Mouse (Mus musculus) forebrain, postnatal 0 days (tissue): ENCODE results near the gene Myl7. TPM values are rescaled to one million over a fixed set of nuclear protein-coding genes. Genes with fewer than 3 reads are reported as not detected.
A peak's percentile ranks its signal among the peaks of the same experiment; 100 is the strongest.

Experiments
- ATAC-seq: fragments of 200-750 bp; cut with Nextera tagmentation; 2 replicates; pipeline ENCODE4 v1.8.0; 2017; ENCODE audit warnings: mild to moderate bottlenecking, moderate library complexity
- DNase-seq: peaks from one replicate; pipeline ENCODE4 v3.0.0-alpha.2; 2015
- H3K27ac ChIP-seq: fragments of 300-500 bp; sonication (generic); 2 replicates; pipeline ENCODE4 v1.5.1; 2014; ENCODE audit warnings: low read depth, mild to moderate bottlenecking, antibody characterized with exemption, low read length, moderate library complexity, mixed read lengths
- H3K27me3 ChIP-seq: fragments of 300-500 bp; sonication (generic); 2 replicates; pipeline ENCODE4 v1.6.1; 2014; ENCODE audit warnings: mild to moderate bottlenecking, low read length, mixed read lengths; ENCODE audit not compliant: insufficient read depth
- H3K36me3 ChIP-seq: fragments of 300-500 bp; sonication (generic); 2 replicates; pipeline ENCODE4 v1.6.1; 2014; ENCODE audit warnings: mild to moderate bottlenecking, moderate library complexity; ENCODE audit not compliant: insufficient read depth
- H3K4me1 ChIP-seq: fragments of 300-500 bp; sonication (generic); 2 replicates; pipeline ENCODE4 v1.6.1; 2014; ENCODE audit warnings: antibody characterized with exemption; ENCODE audit not compliant: insufficient read depth
- H3K4me2 ChIP-seq: fragments of 300-500 bp; sonication (generic); 2 replicates; pipeline ENCODE4 v1.6.1; 2014; ENCODE audit warnings: low read depth, mild to moderate bottlenecking, moderate library complexity
- H3K4me3 ChIP-seq: fragments of 300-500 bp; sonication (generic); 2 replicates; pipeline ENCODE4 v1.5.1; 2014; ENCODE audit warnings: low read depth, low read length, mixed read lengths
- H3K9ac ChIP-seq: fragments of 300-500 bp; sonication (generic); 2 replicates; pipeline ENCODE4 v1.6.1; 2014; ENCODE audit warnings: mild to moderate bottlenecking
- H3K9me3 ChIP-seq: fragments of 300-500 bp; sonication (generic); 2 replicates; pipeline ENCODE4 v1.6.1; 2016; ENCODE audit warnings: low read length
- CTCF ChIP-seq: sonication (generic); IDR thresholded peaks from 2 replicates; pipeline ENCODE4 v1.5.1; 2016; ENCODE audit warnings: antibody characterized with exemption, control low read depth, low read depth
- WGBS: fragments of 180-500 bp; shearing (Covaris S2); extraction: QIAGEN DNeasy Blood & Tissue Kit; methylation state at CpG from one replicate; pipeline ENCODE4 v1.1.7; 2014; 5-methylcytosine and 5-hydroxymethylcytosine counted together
- polyA plus RNA-seq: library from polyadenylated mRNA; unstranded; fragments of >200 nt; fragmentation: Nextera tagmentation; extraction: Ambion mirVana; gene quantifications from 2 replicates; pipeline ENCODE4 v1.2.1, GENCODE M21; 2015
- total RNA-seq: library from RNA; depleted of rRNA; stranded (reverse); fragments of >200 nt; gene quantifications from 2 replicates; pipeline ENCODE4 v1.2.3, GENCODE M21; 2014

Myl7 gene
- total and polyA plus RNA-seq, 2 experiments from 2014 or later, result not detected

GRCm38 (mm10) chr11:5869331-5869730 lies 29.3 kb downstream of the Myl7 start:
- Histone ChIP-seq H3K4me3 (no peak overlapping the region), H3K27me3 (no peaks in the 10 kb centered on the region; the same call in 1 of the 2 replicates), H3K9ac (no peak overlapping the region), H3K9me3 (no peaks in the 10 kb centered on the region), H3K4me1 (no peaks in the 10 kb centered on the region), H3K27ac (no peak overlapping the region), H3K36me3 (peaks cover 47% of the 10 kb centered on the region), H3K4me2 (no peak overlapping the region)
- no peak for TF ChIP-seq CTCF
- no peak for DNase-seq
- WGBS, result 94% methylated on average over 16 of the region's 16 CpGs
- no peak for ATAC-seq

- Histone ChIP-seq H3K27ac (no peak overlapping the region), H3K4me3 (no peak overlapping the region), H3K4me1 (no peaks in the 10 kb centered on the region), H3K9me3 (no peaks in the 10 kb centered on the region), H3K27me3 (no peaks in the 10 kb centered on the region; the same call in 1 of the 2 replicates), H3K36me3 (peaks cover 38% of the 10 kb centered on the region), H3K9ac (no peak overlapping the region), H3K4me2 (no peak overlapping the region)
- no peak for TF ChIP-seq CTCF
- ATAC-seq (no peak), DNase-seq (no peak)
- WGBS, result 93% methylated on average over 12 of the region's 12 CpGs
Measured at GRCm38 (mm10) chr11:5868324-5868723, 30.3 kb downstream of the Myl7 start.

GRCm38 (mm10) chr11:5867196-5867595 lies 31.4 kb downstream of the Myl7 start:
- H3K36me3 ChIP-seq, result peaks cover 27% of the 10 kb centered on the region
- no peaks in the 10 kb centered on the region for H3K9me3 ChIP-seq
- 97% methylated on average over 2 of the region's 2 CpGs for WGBS
- TF ChIP-seq CTCF, result no peak
- ATAC-seq, result no peak
- no peak overlapping the region for H3K4me3 ChIP-seq
- no peak for DNase-seq
- no peaks in the 10 kb centered on the region for H3K4me1 ChIP-seq
- no peak overlapping the region for H3K4me2 ChIP-seq
- H3K9ac ChIP-seq, result no peak overlapping the region
- H3K27me3 ChIP-seq, result peaks cover 6% of the 10 kb centered on the region
- H3K27ac ChIP-seq, result no peak overlapping the region

GRCm38 (mm10) chr11:5862394-5863105 lies 36.0 kb downstream of the Myl7 start:
- no peak for DNase-seq
- no peak for TF ChIP-seq CTCF
- Histone ChIP-seq H3K27me3 (peaks cover 12% of the 10 kb centered on the region), H3K27ac (no peak overlapping the region), H3K4me1 (no peaks in the 10 kb centered on the region), H3K9ac (no peak overlapping the region), H3K9me3 (no peaks in the 10 kb centered on the region), H3K4me2 (peak overlapping the region; percentile 50), H3K4me3 (peak overlapping the region; percentile 30; the same call in 1 of the 2 replicates), H3K36me3 (no peaks in the 10 kb centered on the region)
- ATAC-seq, result no peak
- 36% methylated on average over 15 of the region's 15 CpGs for WGBS

GRCm38 (mm10) chr11:5861678-5862393 lies 36.7 kb downstream of the Myl7 start, which contains the start of gene Aebp1:
TSS of gene Aebp1 (plus strand) at chr11:5861947.
- WGBS, result 2% methylated on average over 58 of the region's 59 CpGs
- no peaks in the 10 kb centered on the region for H3K9me3 ChIP-seq
- DNase-seq, result no peak
- H3K4me3 ChIP-seq, result peak within 1 kb of the TSS; percentile 30
- no peaks in the 10 kb centered on the region for H3K36me3 ChIP-seq
- peaks cover 12% of the 10 kb centered on the region for H3K27me3 ChIP-seq
- H3K9ac ChIP-seq, result 0 out of 2 replicates have a peak within 1 kb of the TSS, but pooled peaks have one; percentile 6
- TF ChIP-seq CTCF, result no peak
- no peak within 1 kb of the TSS for H3K27ac ChIP-seq
- H3K4me1 ChIP-seq, result no peaks in the 10 kb centered on the region
- H3K4me2 ChIP-seq, result peak within 1 kb of the TSS; percentile 50
- peak; percentile 67 for ATAC-seq

GRCm38 (mm10) chr11:5860639-5861038 lies 37.9 kb downstream of the Myl7 start:
- H3K4me1 ChIP-seq, result no peaks in the 10 kb centered on the region
- no peak for TF ChIP-seq CTCF
- H3K4me2 ChIP-seq, result no peak overlapping the region
- peaks cover 12% of the 10 kb centered on the region for H3K27me3 ChIP-seq
- no peaks in the 10 kb centered on the region for H3K36me3 ChIP-seq
- no peaks in the 10 kb centered on the region for H3K9me3 ChIP-seq
- DNase-seq (no peak), ATAC-seq (no peak)
- WGBS, result 61% methylated on average over 6 of the region's 6 CpGs
- H3K27ac ChIP-seq, result no peak overlapping the region
- H3K4me3 ChIP-seq, result no peak overlapping the region
- no peak overlapping the region for H3K9ac ChIP-seq
